Mouse (Mus musculus): ENCODE measurements around the gene Rbpj.

DNA sequence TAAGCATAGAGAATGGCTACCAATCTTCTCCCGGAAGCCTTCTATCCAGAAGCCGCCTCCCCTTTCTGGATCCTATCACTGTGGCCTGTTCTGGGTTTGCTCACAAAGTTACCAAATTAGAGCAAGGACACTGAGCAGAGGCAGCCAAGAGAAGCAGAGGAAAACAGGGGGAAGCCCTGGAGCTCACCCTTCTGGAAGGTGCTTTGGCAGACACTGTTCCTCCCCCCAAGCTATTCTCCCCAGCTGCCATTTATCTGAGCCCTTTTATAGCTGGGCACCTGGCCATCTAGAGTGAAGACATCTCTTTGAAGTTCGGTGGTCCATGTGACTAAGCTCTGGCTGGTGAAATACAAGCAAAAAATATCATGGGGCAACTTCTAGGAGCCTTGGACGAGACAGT lies 38.5 kb upstream of the Rbpj start:
- no peak for TF ChIP-seq CTCF (IDR thresholded peaks at IDR 0.05; ENCODE audit: low read depth)
- no peak for TF ChIP-seq EP300 (IDR thresholded peaks at IDR 0.05; ENCODE audit: low read depth)
